Mouse (Mus musculus): ENCODE data around the gene Mapk11. TPM values are rescaled to one million over a fixed set of nuclear protein-coding genes. Genes with fewer than 3 reads are reported as not detected.

Mapk11 gene
- polyA plus RNA-seq, 1 experiment from 2014 or later, result 40.4 TPM

DNA sequence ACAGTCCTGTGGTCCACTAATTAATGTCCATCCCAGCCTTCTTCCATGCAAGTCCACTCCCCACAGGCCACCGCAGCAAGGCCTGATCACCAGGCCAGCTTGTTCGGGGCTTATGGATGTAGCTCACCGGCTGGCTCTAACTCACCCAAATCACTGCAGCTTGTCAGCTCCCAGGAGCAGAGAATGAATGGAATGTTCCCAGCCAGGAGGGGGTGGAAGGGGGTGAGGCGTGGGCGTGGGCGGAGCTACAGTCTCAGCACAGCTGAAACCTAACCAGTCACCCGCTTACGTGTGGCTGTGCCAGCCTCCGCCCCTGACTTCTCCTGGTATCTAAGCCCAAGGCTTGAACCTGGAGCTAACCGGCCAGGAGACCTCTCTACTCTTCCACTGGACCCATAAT is 20.0 kb upstream of the Mapk11 start:
- no peak overlapping the region for H3K4me3 ChIP-seq (ENCODE audit: low read depth, low read length)
- H3K27ac ChIP-seq (ENCODE audit: low read depth, low read length), result no peak overlapping the region
- peaks cover 18% of the 10 kb centered on the region for H3K36me3 ChIP-seq (ENCODE audit: control insufficient read depth, insufficient read depth, low read length)
- no peaks in the 10 kb centered on the region for H3K27me3 ChIP-seq (ENCODE audit: control insufficient read depth, insufficient read depth, low read length)
- DNase-seq (ENCODE audit: low spot score) (peak; percentile 75), ATAC-seq (ENCODE audit: low FRiP score) (peak; percentile 39; the same call in 1 of the 2 replicates)
- no peak overlapping the region for H3K4me2 ChIP-seq (replicated peaks; ENCODE audit: low read depth, low read length)
- H3K9ac ChIP-seq (ENCODE audit: low read depth, low read length), result no peak overlapping the region
- 6% methylated on average over 10 of the region's 10 CpGs for WGBS
- no peaks in the 10 kb centered on the region for H3K9me3 ChIP-seq (ENCODE audit: control insufficient read depth, low read length)
- peaks cover 22% of the 10 kb centered on the region for H3K4me1 ChIP-seq (replicated peaks; ENCODE audit: control insufficient read depth, insufficient read depth, low read length)

DNA sequence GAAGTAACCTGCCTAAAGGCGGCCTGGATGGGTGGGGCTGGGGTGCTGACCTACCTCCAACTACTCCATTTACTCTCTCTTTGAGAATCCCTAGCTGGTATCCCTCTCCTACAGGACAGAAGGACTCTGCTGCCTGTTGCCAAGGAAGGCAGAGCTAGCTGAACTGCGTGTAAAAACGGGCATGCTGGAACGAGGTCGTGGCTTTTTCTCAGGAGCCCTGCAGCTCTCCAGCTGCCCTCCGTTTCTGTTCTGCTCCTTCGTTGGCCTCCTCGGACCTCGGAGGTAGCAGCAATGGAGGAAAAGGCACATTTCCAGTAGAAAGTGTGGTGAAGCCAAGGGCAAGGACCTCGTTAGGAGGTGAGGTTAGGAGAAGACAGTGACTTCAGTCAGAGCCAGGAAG is 19.5 kb upstream of the Mapk11 start:
- Histone ChIP-seq H3K9ac (ENCODE audit: low read depth, low read length) (no peak overlapping the region), H3K4me1 (replicated peaks; ENCODE audit: control insufficient read depth, insufficient read depth, low read length) (peaks cover 19% of the 10 kb centered on the region), H3K27ac (ENCODE audit: low read depth, low read length) (no peak overlapping the region), H3K9me3 (ENCODE audit: control insufficient read depth, low read length) (no peaks in the 10 kb centered on the region), H3K36me3 (ENCODE audit: control insufficient read depth, insufficient read depth, low read length) (peaks cover 23% of the 10 kb centered on the region), H3K4me3 (ENCODE audit: low read depth, low read length) (no peak overlapping the region), H3K27me3 (ENCODE audit: control insufficient read depth, insufficient read depth, low read length) (no peaks in the 10 kb centered on the region), H3K4me2 (replicated peaks; ENCODE audit: low read depth, low read length) (no peak overlapping the region)
- ATAC-seq (ENCODE audit: low FRiP score) (no peak), DNase-seq (ENCODE audit: low spot score) (no peak)
- 62% methylated on average over 10 of the region's 10 CpGs for WGBS

DNA sequence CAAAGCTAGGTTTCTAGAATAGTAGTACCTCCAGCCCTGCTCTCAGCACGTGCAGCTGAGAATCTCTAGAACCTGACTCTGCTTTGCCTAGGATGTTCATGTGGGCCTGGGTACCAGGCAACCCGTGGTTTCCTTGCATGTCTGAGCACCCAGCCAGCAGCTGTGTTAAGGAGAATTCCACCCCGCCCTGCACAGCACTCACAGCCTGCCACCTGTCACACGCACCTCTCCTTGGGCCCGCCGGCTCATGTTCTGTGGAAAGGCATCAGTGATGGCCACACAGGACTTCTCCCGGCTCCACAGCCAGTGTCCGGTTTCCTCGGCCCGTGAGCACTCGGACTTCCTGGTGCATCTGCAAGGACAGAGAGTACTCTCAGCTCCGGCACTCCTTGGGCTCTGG is 16.1 kb upstream of the Mapk11 start:
- no peak overlapping the region for H3K4me2 ChIP-seq (replicated peaks; ENCODE audit: low read depth, low read length)
- WGBS, result 95% methylated on average over 12 of the region's 12 CpGs
- ATAC-seq (ENCODE audit: low FRiP score), result no peak
- no peak for DNase-seq (ENCODE audit: low spot score)
- no peak overlapping the region for H3K4me3 ChIP-seq (ENCODE audit: low read depth, low read length)
- no peak overlapping the region for H3K9ac ChIP-seq (ENCODE audit: low read depth, low read length)
- peaks cover 36% of the 10 kb centered on the region for H3K36me3 ChIP-seq (ENCODE audit: control insufficient read depth, insufficient read depth, low read length)
- H3K4me1 ChIP-seq (replicated peaks; ENCODE audit: control insufficient read depth, insufficient read depth, low read length), result peaks cover 7% of the 10 kb centered on the region; the same call in 1 of the 2 replicates
- H3K27me3 ChIP-seq (ENCODE audit: control insufficient read depth, insufficient read depth, low read length), result no peaks in the 10 kb centered on the region
- H3K9me3 ChIP-seq (ENCODE audit: control insufficient read depth, low read length), result no peaks in the 10 kb centered on the region
- no peak overlapping the region for H3K27ac ChIP-seq (ENCODE audit: low read depth, low read length)

DNA sequence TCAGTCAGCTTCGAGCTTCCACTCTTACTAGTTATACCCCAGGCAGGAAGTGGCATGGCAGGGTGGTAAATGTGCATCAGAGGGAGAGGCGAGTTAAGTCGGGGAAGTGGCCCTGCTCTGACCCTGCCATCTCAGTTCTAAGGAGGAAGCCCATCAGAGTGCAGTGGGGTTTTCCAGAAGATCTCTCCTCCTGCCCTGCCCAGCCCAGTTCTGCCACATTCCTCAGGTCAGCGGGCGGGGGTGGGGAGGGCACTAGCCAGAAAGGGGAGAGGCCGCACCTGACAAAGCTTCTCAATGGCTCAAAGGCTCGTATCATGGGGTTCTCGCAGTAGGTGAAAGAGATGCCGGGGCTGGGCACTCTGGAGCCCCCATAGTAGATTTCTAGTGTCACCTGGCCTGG is 12.0 kb upstream of the Mapk11 start:
- H3K4me3 ChIP-seq (ENCODE audit: low read depth, low read length), result no peak overlapping the region
- ATAC-seq (ENCODE audit: low FRiP score) (no peak), DNase-seq (ENCODE audit: low spot score) (no peak)
- no peaks in the 10 kb centered on the region for H3K4me1 ChIP-seq (replicated peaks; ENCODE audit: control insufficient read depth, insufficient read depth, low read length)
- H3K4me2 ChIP-seq (replicated peaks; ENCODE audit: low read depth, low read length), result no peak overlapping the region
- H3K9me3 ChIP-seq (ENCODE audit: control insufficient read depth, low read length), result no peaks in the 10 kb centered on the region
- peaks cover 58% of the 10 kb centered on the region for H3K36me3 ChIP-seq (ENCODE audit: control insufficient read depth, insufficient read depth, low read length)
- H3K27ac ChIP-seq (ENCODE audit: low read depth, low read length), result no peak overlapping the region
- no peak overlapping the region for H3K9ac ChIP-seq (ENCODE audit: low read depth, low read length)
- H3K27me3 ChIP-seq (ENCODE audit: control insufficient read depth, insufficient read depth, low read length), result no peaks in the 10 kb centered on the region
- whole genome bisulfite sequencing, result 95% methylated on average over 9 of the region's 9 CpGs

DNA sequence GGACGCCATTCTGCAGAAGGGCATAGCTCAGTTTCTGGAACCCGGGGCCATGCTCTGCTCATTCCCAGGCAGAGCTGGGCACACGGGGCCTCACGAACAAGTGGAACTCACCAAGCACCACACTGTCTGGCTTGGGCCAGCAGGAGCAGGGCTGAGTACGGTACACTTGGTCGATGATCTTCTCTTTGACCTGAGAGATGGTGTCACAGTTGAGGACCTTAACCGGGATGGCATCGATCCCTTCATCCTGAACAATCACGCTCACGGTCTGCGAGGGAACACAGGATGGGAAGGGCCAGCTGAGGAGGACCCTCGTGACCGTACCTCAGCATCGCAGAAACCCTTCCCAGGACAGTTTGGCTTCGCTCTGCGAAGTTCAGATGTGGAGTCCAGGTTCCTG is 9.1 kb upstream of the Mapk11 start:
- H3K4me3 ChIP-seq (ENCODE audit: low read depth, low read length), result no peak overlapping the region
- no peak overlapping the region for H3K4me2 ChIP-seq (replicated peaks; ENCODE audit: low read depth, low read length)
- no peaks in the 10 kb centered on the region for H3K4me1 ChIP-seq (replicated peaks; ENCODE audit: control insufficient read depth, insufficient read depth, low read length)
- 95% methylated on average over 16 of the region's 16 CpGs for WGBS
- H3K27ac ChIP-seq (ENCODE audit: low read depth, low read length), result no peak overlapping the region
- no peak overlapping the region for H3K9ac ChIP-seq (ENCODE audit: low read depth, low read length)
- no peaks in the 10 kb centered on the region for H3K9me3 ChIP-seq (ENCODE audit: control insufficient read depth, low read length)
- no peaks in the 10 kb centered on the region for H3K27me3 ChIP-seq (ENCODE audit: control insufficient read depth, insufficient read depth, low read length)
- H3K36me3 ChIP-seq (ENCODE audit: control insufficient read depth, insufficient read depth, low read length), result peaks cover 45% of the 10 kb centered on the region
- DNase-seq (ENCODE audit: low spot score), result no peak
- ATAC-seq (ENCODE audit: low FRiP score), result no peak

DNA sequence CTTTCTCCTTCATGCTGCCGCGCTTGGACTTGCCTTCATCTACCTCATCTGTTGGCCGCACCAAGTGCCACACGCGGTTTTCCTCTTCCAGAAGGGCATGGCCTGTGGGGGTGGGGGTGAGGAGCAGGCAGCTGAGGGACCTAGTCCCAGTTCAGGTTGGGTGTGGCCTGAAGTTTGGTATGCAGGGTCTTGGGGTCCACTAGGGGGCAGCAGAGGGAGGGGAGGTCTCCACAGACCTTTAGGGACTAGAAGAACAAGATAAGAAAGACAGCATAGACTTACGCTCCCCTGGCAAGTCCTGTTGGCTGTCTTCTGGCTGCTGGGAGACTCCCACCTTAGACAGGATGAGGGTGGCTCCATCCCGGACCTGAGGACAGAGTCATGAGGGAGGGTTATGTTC is 8.5 kb upstream of the Mapk11 start:
- H3K4me1 ChIP-seq (replicated peaks; ENCODE audit: control insufficient read depth, insufficient read depth, low read length), result no peaks in the 10 kb centered on the region
- H3K4me2 ChIP-seq (replicated peaks; ENCODE audit: low read depth, low read length), result no peak overlapping the region
- H3K4me3 ChIP-seq (ENCODE audit: low read depth, low read length), result no peak overlapping the region
- WGBS, result 69% methylated on average over 7 of the region's 7 CpGs
- peaks cover 43% of the 10 kb centered on the region for H3K36me3 ChIP-seq (ENCODE audit: control insufficient read depth, insufficient read depth, low read length)
- DNase-seq (ENCODE audit: low spot score) (peak; percentile 84), ATAC-seq (ENCODE audit: low FRiP score) (no peak; the same call in 1 of the 2 replicates)
- H3K9ac ChIP-seq (ENCODE audit: low read depth, low read length), result no peak overlapping the region
- no peaks in the 10 kb centered on the region for H3K27me3 ChIP-seq (ENCODE audit: control insufficient read depth, insufficient read depth, low read length)
- no peak overlapping the region for H3K27ac ChIP-seq (ENCODE audit: low read depth, low read length)
- no peaks in the 10 kb centered on the region for H3K9me3 ChIP-seq (ENCODE audit: control insufficient read depth, low read length)

DNA sequence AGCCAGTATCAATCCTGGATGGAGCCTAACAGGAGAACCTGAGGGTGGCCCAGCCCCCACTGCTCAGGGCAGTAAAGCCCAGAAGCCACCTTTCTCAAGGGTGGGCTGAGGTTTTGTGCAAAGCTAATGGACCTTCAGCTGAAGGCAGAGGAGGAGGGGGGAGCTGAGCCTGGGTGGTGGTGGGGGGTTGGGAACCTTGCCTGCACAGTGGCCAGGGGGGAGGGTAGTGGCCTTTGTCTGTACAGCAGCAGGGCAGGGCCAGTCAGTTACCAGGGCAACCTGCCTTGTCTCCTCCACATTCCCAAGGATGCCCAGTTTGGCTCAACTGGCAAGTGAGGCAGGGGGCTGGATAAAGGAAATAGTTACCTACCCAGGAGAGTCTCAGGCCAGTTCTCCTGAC is 2.9 kb upstream of the Mapk11 start:
- Histone ChIP-seq H3K4me1 (replicated peaks; ENCODE audit: control insufficient read depth, insufficient read depth, low read length) (peaks cover 17% of the 10 kb centered on the region), H3K4me3 (ENCODE audit: low read depth, low read length) (no peak overlapping the region)
- ATAC-seq (ENCODE audit: low FRiP score), result peak; percentile 73

DNA sequence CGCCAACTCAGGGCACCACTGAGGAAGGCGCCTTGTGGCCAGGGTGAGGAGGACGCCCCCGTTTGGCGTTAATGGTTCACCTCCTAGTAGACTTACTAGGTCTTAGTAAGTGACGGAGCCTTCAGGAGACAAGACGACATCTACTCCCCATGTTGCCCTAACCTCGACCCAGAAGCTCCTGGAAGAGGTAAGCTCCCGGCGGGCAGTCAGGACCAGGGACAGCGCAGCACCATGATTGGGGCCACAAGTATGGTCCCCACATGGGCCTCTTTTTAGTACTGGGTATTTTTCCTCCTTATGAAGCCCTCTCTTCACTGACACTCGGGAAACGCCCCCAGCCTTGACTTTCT is 588 bp upstream of the Mapk11 start:
- Histone ChIP-seq H3K9ac (ENCODE audit: low read depth, low read length) (peak overlapping the region; percentile 93), H3K4me3 (ENCODE audit: low read depth, low read length) (peak overlapping the region; percentile 83), H3K36me3 (ENCODE audit: control insufficient read depth, insufficient read depth, low read length) (peaks cover 8% of the 10 kb centered on the region), H3K27me3 (ENCODE audit: control insufficient read depth, insufficient read depth, low read length) (peaks cover 7% of the 10 kb centered on the region; the same call in 1 of the 2 replicates), H3K4me2 (replicated peaks; ENCODE audit: low read depth, low read length) (peak overlapping the region; percentile 90), H3K9me3 (ENCODE audit: control insufficient read depth, low read length) (no peaks in the 10 kb centered on the region), H3K27ac (ENCODE audit: low read depth, low read length) (peak overlapping the region; percentile 72), H3K4me1 (replicated peaks; ENCODE audit: control insufficient read depth, insufficient read depth, low read length) (peaks cover 17% of the 10 kb centered on the region)
- ATAC-seq (ENCODE audit: low FRiP score) (peak; percentile 16), DNase-seq (ENCODE audit: low spot score) (peak; percentile 63)
- 4% methylated on average over 13 of the region's 13 CpGs for WGBS

More for the DNA sequence above, 2.9 kb upstream of the Mapk11 start:
- peak; percentile 76 for DNase-seq (ENCODE audit: low spot score)
- peaks cover 5% of the 10 kb centered on the region; the same call in 1 of the 2 replicates for H3K27me3 ChIP-seq (ENCODE audit: control insufficient read depth, insufficient read depth, low read length)
- H3K4me2 ChIP-seq (replicated peaks; ENCODE audit: low read depth, low read length), result no peak overlapping the region
- H3K27ac ChIP-seq (ENCODE audit: low read depth, low read length), result peak overlapping the region; percentile 83
- 0 out of 2 replicates have a peak overlapping the region, but pooled peaks have one; percentile 1 for H3K9ac ChIP-seq (ENCODE audit: low read depth, low read length)
- H3K9me3 ChIP-seq (ENCODE audit: control insufficient read depth, low read length), result no peaks in the 10 kb centered on the region
- H3K36me3 ChIP-seq (ENCODE audit: control insufficient read depth, insufficient read depth, low read length), result peaks cover 13% of the 10 kb centered on the region

DNA sequence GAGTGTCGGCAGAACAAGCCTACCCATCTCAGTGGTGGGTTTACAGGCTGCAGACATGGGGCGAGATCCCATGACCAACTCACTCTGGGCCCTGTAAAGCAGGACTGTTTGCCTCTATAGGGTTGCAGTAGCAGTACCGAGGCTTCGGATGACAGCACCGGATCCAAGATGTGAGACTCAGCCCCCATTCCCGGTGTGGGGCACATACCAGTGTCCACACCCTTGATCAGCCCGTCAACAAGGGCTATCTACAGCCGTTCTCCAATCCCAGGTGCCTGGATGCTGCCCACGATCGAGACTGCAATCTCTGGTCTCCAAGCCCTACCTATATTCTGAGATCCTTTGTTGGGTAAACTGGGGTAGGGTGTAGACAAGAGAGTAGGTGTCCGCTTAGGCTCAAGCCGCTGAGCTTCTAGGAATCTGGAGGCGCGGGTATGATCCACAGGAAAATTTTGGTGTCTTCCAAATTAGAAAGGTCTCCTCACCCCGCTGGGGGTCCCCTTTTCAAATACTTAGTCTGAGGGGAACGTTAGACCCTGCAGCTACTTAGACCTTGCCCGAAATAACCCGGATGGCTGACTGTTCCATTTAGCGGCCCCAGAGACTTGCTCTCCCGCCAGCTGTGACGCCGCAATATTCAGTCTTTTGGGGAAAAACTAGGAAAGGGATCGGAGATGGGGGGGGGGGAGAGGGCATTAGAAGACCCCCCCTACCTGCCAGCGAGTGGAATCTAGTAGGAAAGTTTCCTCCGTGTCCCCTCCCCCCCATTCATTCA is 745 bp downstream of the Mapk11 start:
- peaks cover 7% of the 10 kb centered on the region; the same call in 1 of the 2 replicates for H3K27me3 ChIP-seq (ENCODE audit: control insufficient read depth, insufficient read depth, low read length)
- peak overlapping the region; percentile 93 for H3K9ac ChIP-seq (ENCODE audit: low read depth, low read length)
- 6% methylated on average over 25 of the region's 25 CpGs for WGBS
- peak overlapping the region; percentile 72 for H3K27ac ChIP-seq (ENCODE audit: low read depth, low read length)
- ATAC-seq (ENCODE audit: low FRiP score) (no peak; the same call in 1 of the 2 replicates), DNase-seq (ENCODE audit: low spot score) (peak; percentile 53)
- H3K9me3 ChIP-seq (ENCODE audit: control insufficient read depth, low read length), result no peaks in the 10 kb centered on the region
- H3K36me3 ChIP-seq (ENCODE audit: control insufficient read depth, insufficient read depth, low read length), result 0 out of 2 replicates have a peak, but pooled peaks cover 5% of the 10 kb centered on the region
- H3K4me3 ChIP-seq (ENCODE audit: low read depth, low read length), result peak overlapping the region; percentile 83
- peaks cover 17% of the 10 kb centered on the region for H3K4me1 ChIP-seq (replicated peaks; ENCODE audit: control insufficient read depth, insufficient read depth, low read length)
- H3K4me2 ChIP-seq (replicated peaks; ENCODE audit: low read depth, low read length), result peak overlapping the region; percentile 90
